Mouse (Mus musculus) v-Abl transformed pro-B cells (cell line): Measurements from ENCODE around the gene Aktip.

ENCODE experiments used
- in situ Hi-C, 2 experiments: fragments of 400-800 bp; cut with MboI; formaldehyde crosslinking; loops; one replicate each; pipeline ENCODE4 v1.15.1; 2025; ENCODE audit not compliant: unreplicated experiment in 2 of 2

The Aktip gene

DNA sequence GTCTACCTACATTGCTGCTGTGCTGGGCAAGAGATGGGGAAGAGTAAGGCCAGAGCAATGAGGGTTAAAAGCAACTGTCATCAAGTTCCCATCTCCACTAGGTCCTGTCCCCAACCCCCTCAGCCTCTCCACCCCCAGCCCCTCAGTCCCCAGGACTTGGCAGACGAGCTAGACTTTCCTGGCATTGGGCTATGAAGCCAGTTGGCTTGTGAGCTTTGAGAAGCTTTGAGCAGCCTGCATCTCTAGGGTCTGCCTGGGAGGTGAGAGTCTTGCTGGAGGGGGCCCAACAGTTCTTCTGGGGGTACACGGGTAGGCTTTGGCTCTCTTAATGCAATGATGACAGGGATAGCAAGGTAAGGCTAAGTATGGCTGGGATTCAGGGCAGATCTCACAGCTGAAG lies 5.7 kb downstream of the Aktip start:
- in situ Hi-C loops = loop anchor here in 1 of 2 experiments (25.0 kb wide), 1 partner anchor 693 kb away; no protein-coding TSS in a partner anchor

DNA sequence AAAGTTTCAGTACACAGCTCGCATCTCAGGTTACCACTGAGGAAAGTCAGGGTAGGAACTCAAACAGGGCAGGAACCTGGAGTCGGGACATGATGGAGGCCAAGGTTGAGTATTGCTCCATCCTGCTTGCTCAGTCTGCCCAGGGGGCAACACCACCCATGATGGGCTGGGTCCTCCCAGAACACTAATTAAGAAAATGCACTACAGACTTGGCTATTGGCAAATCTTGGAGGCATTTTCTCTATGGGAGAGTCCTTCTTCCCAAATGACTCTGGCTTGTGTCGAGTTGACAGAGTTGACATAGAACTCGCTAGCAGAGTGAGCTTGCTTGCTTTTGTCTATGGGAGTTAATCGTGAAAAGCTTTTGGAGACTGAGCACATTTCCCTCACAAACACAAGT lies 6.8 kb downstream of the Aktip start:
- in situ Hi-C loops = loop anchor here in 1 of 2 experiments (25.0 kb wide), 1 partner anchor 694 kb away; no protein-coding TSS in a partner anchor

DNA sequence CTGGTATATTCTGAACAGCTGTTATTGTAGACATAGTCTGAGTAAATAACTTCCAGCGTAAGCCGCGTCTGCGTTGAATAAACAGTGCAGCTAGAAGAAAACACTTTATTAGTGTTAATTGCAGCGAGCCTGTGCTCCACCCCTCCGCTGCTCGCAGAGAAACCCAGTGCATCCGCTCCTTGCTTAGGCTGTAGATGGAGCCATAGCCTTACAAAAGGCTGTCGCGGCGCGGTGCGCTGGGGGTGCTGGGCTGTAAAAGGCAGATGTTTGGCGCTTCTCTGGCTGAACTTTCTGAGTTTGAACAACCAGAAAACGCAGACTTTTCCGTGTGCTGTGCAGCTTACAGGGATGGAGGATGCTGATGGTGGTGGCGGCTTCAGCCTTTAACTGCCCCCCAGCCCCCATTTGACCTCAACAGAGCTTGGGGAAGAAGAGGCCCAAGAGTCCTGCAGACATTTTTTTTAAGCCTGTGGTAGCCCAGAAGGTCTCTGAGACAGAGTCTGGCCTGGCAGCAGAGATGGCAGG lies 8.9 kb downstream of the Aktip start:
- in situ Hi-C loops = loop anchor here in 1 of 2 experiments (25.0 kb wide), 1 partner anchor 696 kb away; no protein-coding TSS in a partner anchor

DNA sequence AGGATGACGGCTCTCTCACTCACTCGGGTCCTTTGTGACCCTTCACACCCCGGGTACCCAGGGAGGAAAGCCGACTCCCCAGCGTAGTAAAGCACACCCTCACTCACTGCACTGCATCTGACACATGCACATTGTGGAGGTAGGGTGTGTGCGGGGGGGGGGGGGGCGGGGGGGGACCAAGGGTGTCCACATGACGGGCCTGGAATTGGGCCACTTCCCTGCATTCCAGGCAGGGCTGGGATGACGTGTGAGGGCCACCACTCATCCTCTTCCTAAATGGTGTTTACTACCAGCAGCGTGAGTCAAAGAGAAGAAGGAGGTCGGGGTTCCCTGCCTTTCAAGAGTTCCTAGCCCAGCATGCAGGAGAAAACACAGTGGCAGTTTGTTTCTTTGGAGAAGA lies 11.6 kb downstream of the Aktip start:
- in situ Hi-C loops = loop anchor here in 1 of 2 experiments (25.0 kb wide), 1 partner anchor 699 kb away; no protein-coding TSS in a partner anchor

DNA sequence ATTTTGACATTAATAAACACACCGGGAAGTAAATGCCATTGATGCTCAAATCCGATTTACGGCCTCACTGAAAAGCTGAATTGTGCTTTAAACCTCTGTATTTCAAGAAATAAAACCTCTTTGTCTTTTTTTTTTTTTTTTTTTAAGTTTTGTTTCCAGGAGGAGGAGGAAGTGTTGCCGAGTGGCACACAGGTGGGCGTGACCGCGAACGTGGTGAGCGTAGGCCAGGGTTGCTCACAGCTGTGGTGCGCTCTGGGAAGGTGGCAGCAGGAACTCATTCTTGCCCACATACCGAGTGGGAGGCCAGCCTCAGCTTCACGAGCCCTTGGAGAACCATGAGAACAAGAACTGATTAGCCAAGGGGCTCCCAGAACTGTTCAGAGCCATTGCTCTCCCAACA lies 13.4 kb downstream of the Aktip start:
- in situ Hi-C loops = loop anchor here in 1 of 2 experiments (25.0 kb wide), 1 partner anchor 701 kb away; no protein-coding TSS in a partner anchor

DNA sequence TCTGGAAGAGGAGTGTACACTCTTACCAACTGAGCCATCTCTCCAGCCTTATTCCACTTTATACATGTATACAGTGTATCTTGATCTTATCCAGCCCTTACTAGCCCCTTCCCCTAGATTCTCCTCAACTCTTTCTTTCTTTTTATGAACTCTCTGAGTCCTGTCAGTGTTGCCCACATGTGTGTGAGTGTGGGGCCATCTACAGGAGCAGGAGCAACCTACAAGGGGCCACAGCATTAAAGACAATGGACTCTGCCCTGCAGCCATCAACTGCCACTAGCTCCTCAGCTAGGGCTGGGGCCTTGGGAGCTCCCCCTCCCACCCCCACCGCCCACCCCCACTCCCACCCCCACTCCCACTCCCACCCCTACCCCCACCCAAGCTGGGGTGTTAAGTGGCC lies 22.1 kb downstream of the Aktip start:
- in situ Hi-C loops = loop anchor here in 1 of 2 experiments (25.0 kb wide), 1 partner anchor 710 kb away; no protein-coding TSS in a partner anchor

DNA sequence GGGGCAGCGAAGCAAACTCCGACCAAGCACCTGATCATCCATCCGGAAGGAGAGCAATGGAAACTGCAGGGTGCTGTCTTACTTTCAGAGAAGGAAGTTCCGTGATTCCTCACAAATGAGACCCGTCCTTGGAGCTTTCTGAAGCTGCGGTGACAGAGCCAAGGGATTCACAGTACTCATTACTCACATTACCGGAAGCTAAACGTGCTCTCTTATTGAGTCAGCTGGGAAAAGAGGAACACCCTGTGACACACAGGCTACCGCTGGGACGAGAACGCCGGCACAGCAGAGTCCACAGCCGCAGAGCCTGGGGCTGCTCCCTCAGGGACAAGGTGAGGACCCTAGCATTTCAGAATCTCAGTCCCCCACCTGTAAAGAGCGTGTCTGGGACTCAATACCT lies 23.6 kb downstream of the Aktip start:
- in situ Hi-C loops = loop anchor here in 1 of 2 experiments (25.0 kb wide), 1 partner anchor 711 kb away; no protein-coding TSS in a partner anchor

DNA sequence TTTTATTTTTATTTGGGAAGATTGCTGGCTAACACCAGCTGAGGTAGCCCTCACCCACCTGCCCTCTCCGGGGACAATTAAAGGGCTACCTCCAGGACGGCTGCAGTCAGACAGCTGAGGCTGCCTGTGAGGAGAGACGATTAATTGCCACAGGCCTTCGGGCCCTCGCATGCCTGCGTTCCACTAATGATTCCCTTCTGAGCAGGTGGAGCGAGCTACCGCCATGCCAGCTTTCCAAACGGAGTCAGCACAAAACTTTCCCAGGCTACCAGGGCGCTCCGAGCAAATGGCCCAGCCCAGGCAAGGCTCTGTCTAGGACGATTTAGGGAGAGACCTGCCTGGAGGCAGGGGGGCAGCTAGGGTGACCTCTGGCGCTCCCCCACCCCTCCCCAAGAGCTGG lies 28.2 kb downstream of the Aktip start:
- in situ Hi-C loops = no loop called here

DNA sequence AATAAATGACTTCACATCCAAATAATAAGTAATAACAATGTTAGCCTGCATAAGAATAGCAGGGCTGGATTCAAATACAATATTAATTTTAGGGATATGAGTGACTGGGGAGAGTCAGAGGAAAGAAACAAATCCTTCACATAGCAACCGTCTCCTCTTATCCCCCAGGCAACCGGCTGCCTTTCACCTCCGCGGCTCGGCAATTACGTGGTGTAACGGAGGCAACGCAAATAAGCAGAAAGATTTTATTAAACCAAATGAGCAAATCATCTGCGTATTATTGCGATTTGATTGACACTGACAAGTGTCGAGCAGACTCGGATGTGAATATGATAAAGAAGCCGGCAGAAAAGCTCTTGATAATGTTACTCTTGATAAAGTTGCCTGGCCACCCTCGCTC lies 28.9 kb downstream of the Aktip start:
- in situ Hi-C loops = no loop called here

DNA sequence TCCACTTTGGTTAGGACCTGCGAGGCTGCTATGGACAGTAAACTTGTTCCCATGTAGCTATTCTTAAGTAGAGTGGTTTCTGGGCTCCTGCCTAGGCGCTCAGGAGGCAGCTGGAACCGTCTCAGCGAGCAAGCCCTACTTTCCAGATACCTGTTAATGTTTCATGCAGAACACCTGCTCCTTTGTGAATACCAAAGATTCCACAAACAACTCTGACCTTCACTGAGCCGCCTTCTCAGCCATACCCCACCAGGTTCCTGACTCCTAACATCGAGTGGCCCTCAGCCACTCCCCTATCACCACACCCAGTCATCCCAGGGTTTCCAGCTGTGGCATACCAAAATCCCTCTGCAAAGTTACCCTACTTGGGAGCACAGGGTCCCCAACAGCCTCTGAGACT lies 29.6 kb downstream of the Aktip start:
- in situ Hi-C loops = no loop called here

DNA sequence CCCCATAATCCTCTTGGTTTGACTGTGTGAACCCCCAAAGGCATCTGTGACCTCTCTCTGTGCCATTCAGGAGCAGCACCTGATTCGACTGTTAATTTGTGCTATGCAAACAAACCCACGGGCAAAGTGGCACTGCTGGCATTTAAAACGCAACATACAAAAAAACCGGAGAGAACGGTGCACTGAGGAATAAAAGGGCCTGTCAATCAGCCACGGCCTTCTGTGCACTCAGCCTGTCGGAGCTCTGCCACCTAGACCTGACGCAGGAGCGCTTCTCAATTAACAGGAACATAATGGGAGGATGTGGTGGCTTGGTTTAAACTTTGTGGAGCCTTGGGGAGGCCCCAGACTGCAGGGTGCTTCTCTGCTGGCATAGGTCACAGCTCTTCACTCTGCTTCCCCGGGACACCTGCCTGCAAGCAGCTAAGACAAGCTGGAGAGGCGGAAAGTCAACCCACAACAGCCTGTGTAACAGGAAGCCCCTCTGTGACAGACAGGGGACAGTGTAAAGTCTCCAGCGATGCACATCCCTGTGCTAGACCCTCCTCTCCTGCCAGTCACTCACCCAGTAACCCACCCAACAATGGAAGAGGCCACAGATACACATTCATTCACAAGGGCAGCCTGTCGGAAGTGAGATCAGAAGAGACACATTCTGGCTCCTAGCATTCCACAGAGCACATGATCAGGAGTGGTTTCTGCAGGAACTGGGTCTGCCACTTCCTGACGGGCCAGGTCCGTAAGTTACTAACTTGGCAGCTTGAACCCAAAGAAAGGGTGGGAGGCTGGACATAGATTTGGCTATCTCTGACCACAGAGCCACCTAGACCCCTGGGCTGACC lies 39.6 kb downstream of the Aktip start:
- in situ Hi-C loops = no loop called here

DNA sequence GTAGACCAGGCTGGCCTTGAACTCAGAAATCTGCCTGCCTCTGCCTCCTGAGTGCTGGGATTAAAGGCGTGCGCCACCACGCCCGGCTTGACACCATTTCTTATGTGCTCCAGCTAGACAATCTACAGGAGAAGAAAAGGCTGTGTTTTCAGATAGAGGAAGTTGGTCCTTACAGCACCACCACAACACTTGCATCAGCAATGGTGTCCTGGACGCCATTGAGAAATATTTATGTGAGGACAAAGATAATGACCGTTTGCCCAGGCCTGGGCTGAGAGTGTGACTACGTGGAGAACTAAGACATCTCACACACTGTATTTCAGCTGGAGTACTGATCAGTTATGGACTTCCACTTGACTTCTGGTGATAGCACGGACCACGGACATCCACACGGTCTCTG lies 41.2 kb downstream of the Aktip start:
- in situ Hi-C loops = no loop called here

DNA sequence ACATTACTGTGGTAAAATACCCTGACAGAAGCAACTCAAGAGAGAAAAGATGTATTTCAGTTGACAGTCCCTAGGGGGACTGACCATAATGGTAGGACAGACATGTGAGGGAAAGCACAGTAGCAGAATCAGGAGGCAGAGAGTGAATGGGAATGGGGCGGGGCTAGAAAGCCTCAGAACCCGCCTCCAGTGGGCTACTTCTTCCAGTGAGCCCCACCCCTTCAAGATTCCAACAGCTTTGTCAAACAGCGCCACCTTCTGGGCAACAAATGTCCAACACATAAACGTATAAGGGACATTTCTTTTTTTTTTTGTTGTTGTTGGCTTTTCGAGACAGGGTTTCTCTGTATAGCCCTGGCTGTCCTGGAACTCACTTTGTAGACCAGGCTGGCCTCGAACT lies 45.2 kb downstream of the Aktip start:
- in situ Hi-C loops = no loop called here

DNA sequence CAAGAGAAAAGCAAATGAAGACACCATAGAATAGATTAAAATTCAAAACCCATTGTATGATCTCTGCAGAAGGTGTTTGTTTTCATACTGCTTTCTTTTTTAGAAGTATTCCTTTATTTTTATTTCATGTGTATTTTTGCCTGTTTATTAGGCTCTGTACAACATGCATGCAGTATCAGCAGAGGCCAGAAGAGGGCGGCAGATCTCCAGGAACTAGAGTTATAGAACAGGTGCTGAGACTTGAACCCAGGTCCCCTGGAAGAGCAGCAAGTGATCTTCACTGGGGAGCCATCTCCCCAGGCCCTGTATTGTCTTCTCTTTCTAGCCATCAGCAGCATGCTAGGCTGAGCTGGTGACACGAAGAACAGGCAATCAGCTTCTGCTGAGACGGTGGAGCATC lies 45.9 kb downstream of the Aktip start:
- in situ Hi-C loops = no loop called here

DNA sequence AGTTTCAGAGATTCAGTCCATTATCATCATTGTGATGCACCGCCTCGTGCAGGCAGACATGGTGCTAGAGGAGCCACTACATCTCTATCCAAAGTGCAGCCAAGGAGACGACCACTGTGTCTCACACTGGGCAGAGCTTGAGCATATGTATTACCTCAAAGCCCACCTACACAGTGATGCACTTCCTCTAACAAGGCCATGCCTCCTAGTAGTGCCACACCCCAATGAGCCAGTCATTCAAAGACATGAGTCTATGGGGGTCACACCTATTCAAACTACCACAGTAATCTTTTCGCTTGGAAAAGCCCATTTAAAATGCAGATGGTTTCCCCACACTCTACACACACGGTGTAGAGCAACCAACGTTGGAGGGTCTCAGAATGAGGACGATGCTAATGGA lies 48.2 kb downstream of the Aktip start:
- in situ Hi-C loops = no loop called here

DNA sequence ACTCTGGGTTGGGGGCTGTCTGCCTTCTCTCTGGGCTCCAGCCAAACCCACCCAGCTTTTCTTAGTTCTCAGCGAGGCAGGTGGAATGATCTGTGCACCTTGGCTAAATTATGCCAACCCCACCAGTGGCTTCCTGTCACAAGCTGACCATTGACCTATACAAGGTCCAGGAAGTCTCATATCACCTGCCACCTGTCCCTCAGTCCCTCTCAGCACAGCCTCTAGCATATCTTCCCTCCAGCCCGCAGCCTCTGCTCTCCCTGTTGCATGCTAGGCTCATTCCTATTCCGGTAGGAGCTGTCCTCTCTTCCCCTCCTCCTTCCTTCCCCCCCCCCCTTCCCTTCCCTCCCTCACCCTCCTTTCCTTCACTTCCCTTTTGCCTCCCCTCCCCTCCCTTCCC lies 50.5 kb downstream of the Aktip start:
- in situ Hi-C loops = loop anchor here (10.0 to 25.0 kb wide), 3 partner anchors 354 to 1213 kb away; partner anchors contain the start of gene Irx5 (in 2 of the 2)

DNA sequence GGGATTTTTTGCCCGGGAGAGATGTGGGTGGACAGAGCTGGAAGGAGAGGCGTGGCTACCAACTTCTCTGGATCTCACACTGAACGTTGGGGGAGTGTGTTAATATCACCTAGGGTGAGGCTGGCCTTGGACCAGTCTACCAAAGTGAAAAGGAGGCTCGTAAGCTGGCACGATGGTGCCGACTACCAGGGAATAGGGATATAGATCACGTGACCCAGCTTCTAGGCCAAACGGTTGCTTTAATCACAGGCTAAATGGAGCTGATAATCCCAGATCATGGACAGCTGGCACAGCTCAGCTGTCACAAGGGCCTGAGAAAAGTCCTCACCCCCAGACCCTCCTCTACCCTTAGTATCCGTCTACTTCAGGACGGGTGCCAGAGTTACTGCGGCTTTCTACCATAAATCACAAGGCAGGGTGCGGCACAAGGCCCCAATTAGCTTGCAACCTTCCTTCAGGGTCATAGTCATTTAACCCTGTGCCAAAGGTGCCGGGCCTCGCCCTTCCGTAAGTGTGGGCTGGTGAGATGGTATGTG lies 51.1 kb downstream of the Aktip start:
- in situ Hi-C loops = loop anchor here (10.0 to 25.0 kb wide), 3 partner anchors 354 to 1214 kb away; partner anchors contain the start of gene Irx5 (in 2 of the 2)

DNA sequence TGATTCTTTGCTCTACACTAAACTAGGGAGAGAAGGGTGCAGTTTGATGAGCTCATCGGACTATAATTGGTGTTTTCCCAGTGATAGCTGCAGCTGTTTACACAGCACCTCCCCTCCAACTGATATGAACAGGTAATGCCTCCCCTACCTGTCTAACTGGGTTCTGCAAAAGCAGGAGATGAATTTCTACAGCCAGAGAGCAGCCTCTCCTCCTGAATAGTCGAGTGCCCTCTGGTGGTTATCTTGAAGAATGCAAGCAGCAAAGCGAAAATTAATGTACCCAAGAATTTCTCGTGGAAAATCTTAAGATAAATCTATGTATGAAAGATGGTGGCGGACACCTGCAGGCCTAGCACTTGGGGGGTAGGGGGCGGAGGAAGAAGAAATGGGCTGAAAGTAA lies 52.1 kb downstream of the Aktip start:
- in situ Hi-C loops = loop anchor here (10.0 to 25.0 kb wide), 3 partner anchors 353 to 1215 kb away; partner anchors contain the start of gene Irx5 (in 2 of the 2)

DNA sequence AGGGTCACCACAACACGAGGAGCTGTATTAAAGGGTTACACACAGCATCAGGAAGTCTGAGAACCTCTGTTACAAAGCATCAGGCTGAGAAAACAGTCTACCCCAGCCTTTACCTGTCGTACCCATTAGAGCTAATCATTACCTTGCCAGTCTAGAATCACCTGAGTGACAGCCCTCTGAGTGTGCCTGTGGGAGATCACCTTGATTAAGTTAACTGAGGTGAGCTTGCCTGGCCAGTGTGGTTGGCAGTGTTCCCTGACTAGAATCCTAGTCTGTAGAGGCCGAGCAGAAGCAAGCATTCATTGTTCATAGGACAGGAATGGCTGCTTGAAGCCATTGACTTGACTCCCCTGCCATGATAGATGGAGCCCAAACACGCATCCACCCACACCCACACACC lies 58.9 kb downstream of the Aktip start:
- in situ Hi-C loops = loop anchor here (10.0 to 25.0 kb wide), 3 partner anchors 346 to 1221 kb away; partner anchors contain the start of gene Irx5 (in 2 of the 2)

DNA sequence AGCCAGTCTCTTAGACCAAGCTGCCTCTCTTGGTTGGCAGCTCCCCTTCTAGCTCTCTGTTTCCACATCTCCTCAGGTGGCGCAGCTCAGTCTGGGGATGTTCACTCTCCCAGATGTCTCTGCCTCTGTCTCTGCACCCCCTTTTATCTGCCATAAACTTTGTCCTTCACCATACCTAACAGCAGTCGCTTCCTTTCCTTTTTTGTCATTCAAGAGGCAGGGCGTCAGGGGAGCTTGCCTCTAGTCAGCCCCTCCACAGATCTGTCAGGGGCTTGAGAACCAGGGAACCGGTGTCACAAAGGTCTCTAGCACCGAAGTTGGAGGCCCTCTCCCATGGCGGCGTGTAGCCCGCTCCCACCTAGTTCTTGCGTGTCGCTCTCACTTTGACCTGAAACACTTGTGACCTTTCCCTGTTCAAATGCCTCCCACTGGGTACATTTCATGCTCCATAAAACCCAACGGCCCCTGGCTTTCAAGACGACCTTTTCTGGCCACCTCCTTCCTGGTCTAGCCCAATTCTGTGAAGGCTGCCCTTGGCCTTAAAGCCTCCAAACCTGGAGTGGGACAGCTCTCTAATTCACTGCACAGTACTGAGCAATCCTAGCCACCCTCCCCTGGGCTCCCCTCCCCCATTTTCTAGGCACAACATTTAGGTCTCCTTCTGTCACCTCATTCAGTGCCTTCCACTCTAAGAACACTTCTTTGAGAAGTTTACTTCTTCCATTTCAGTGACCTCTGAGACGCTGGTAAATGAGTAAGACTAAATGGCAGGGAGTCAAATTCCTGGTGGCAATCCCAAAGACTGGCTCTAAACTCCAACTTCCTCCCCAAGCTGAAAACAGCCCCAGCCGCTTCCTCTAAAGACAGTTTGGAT lies 64.2 kb downstream of the Aktip start:
- in situ Hi-C loops = loop anchor here (25.0 kb wide), 1 partner anchor 1227 kb away; the partner anchor contains the start of gene Irx5 (in 2 of the 2)
